Comparison of ENCODE assay signal across 10 mouse cellular contexts in genomic region chr13:3526328-3526727, GRCm38 (mm10). TPM values are rescaled to one million over a fixed set of nuclear protein-coding genes. Genes with fewer than 3 reads are reported as not detected.
DNase-seq lines count a peak whose midpoint lies in the region; ATAC-seq and TF ChIP-seq lines count a peak whose summit lies in the region.
"Had no signal": no experiment of that assay in that cellular context is flagged by ENCODE, and none has a peak within 500 bp of the region (broad histone marks: within the 10 kb centered on the region; RNA-seq: fewer than 3 reads in every experiment).

No protein-coding gene starts in this region.

- 36% methylated on average over 8 of the region's 8 CpGs for WGBS in liver, postnatal 0 days (ENCODE audit: insufficient replicate concordance)
- WGBS in liver, embryonic 12.5 days (ENCODE audit: insufficient replicate concordance), result 40% methylated on average over 8 of the region's 8 CpGs
- 84% methylated on average over 8 of the region's 8 CpGs for WGBS in forebrain, postnatal 0 days

- H3K4me3 ChIP-seq in liver, postnatal 0 days (ENCODE audit: low read depth, low read length), result no peak overlapping the region
- no peak overlapping the region for H3K4me3 ChIP-seq in liver, embryonic 12.5 days
- H3K4me3 ChIP-seq in forebrain, postnatal 0 days (ENCODE audit: low read depth, low read length), result no peak overlapping the region
- H3K4me3 ChIP-seq: hindbrain, embryonic 15.5 days had no signal

- H3K4me1 ChIP-seq in liver, postnatal 0 days (ENCODE audit: insufficient read depth), result 0 out of 2 replicates have a peak, but pooled peaks cover 3% of the 10 kb centered on the region
- no peaks in the 10 kb centered on the region for H3K4me1 ChIP-seq in liver, embryonic 12.5 days
- H3K4me1 ChIP-seq in forebrain, postnatal 0 days (ENCODE audit: insufficient read depth), result no peaks in the 10 kb centered on the region
- H3K4me1 ChIP-seq: hindbrain, embryonic 15.5 days had no signal

- TF ChIP-seq EP300 in liver, postnatal 0 days (IDR thresholded peaks at IDR 0.05; ENCODE audit: low read depth), result no peak

- peak; percentile 74 for ATAC-seq in liver, postnatal 0 days
- ATAC-seq in liver, embryonic 12.5 days, result no peak; the same call in 1 of the 2 replicates
- peak; percentile 95 for ATAC-seq in megakaryocyte, adult 5-6 weeks (ENCODE audit: poor library complexity, severe bottlenecking)
- ATAC-seq in forebrain, postnatal 0 days, result no peak

- no peaks in the 10 kb centered on the region for H3K36me3 ChIP-seq in liver, postnatal 0 days (replicated peaks; ENCODE audit: insufficient read depth, low read length)
- no peaks in the 10 kb centered on the region for H3K36me3 ChIP-seq in liver, embryonic 12.5 days
- H3K36me3 ChIP-seq in forebrain, postnatal 0 days (ENCODE audit: insufficient read depth), result no peaks in the 10 kb centered on the region
- H3K36me3 ChIP-seq: hindbrain, embryonic 15.5 days had no signal

- no peak overlapping the region for H3K9ac ChIP-seq in liver, postnatal 0 days (replicated peaks)
- no peak overlapping the region for H3K9ac ChIP-seq in liver, embryonic 12.5 days
- H3K9ac ChIP-seq in forebrain, postnatal 0 days, result no peak overlapping the region
- H3K9ac ChIP-seq: hindbrain, embryonic 15.5 days had no signal

- no peak for DNase-seq in liver, postnatal 0 days
- DNase-seq in R1 (ENCODE audit: low read depth, low spot score), result peak; percentile 42
- DNase-seq in thymus, postnatal 10 days (ENCODE audit: low spot score in 2 of 2), result peak; percentile 24 to 31
- DNase-seq in forebrain, postnatal 0 days, result no peak
- DNase-seq in adrenal gland, adult 18-20 months (ENCODE audit: low spot score in 2 of 2), result no peak
- no peak for DNase-seq in gastrocnemius, postnatal 10 days
- DNase-seq: cerebellum, adult 11-12 months had no signal

- no peaks in the 10 kb centered on the region for H3K27me3 ChIP-seq in liver, postnatal 0 days (ENCODE audit: insufficient read depth, low read length)
- H3K27me3 ChIP-seq in liver, embryonic 12.5 days (replicated peaks), result no peaks in the 10 kb centered on the region
- no peaks in the 10 kb centered on the region for H3K27me3 ChIP-seq in forebrain, postnatal 0 days (ENCODE audit: insufficient read depth, low read length)
- H3K27me3 ChIP-seq: hindbrain, embryonic 15.5 days had no signal

- 0 out of 2 replicates have a peak overlapping the region, but pooled peaks have one; percentile 9 for H3K4me2 ChIP-seq in liver, postnatal 0 days (ENCODE audit: low read depth, low read length)
- H3K4me2 ChIP-seq in liver, embryonic 12.5 days, result no peak overlapping the region
- no peak overlapping the region for H3K4me2 ChIP-seq in forebrain, postnatal 0 days (ENCODE audit: low read depth)
- H3K4me2 ChIP-seq: hindbrain, embryonic 15.5 days had no signal

- TF ChIP-seq CTCF in liver, postnatal 0 days (IDR thresholded peaks at IDR 0.05; ENCODE audit: low read depth), result no peak
- TF ChIP-seq CTCF in forebrain, postnatal 0 days (IDR thresholded peaks at IDR 0.05; ENCODE audit: low read depth), result no peak

- no peaks in the 10 kb centered on the region for H3K9me3 ChIP-seq in liver, postnatal 0 days (ENCODE audit: low read length)
- no peaks in the 10 kb centered on the region for H3K9me3 ChIP-seq in liver, embryonic 12.5 days (replicated peaks)
- no peaks in the 10 kb centered on the region for H3K9me3 ChIP-seq in forebrain, postnatal 0 days (ENCODE audit: low read length)
- H3K9me3 ChIP-seq: hindbrain, embryonic 15.5 days had no signal

- H3K27ac ChIP-seq in liver, postnatal 0 days (ENCODE audit: low read depth), result peak overlapping the region; percentile 75
- no peak overlapping the region for H3K27ac ChIP-seq in liver, embryonic 12.5 days
- no peak overlapping the region for H3K27ac ChIP-seq in forebrain, postnatal 0 days (ENCODE audit: low read depth, low read length)
- H3K27ac ChIP-seq: hindbrain, embryonic 15.5 days had no signal

RNA-seq across cellular contexts. Expression of gene Gdi2, which starts 11.5 kb away (rescaled TPM):
- 189 and 191 TPM in 2 replicates for polyA plus RNA-seq in liver, postnatal 0 days (2015; fragmentation: Nextera tagmentation; extraction: Ambion mirVana)
- polyA plus RNA-seq in liver, embryonic 12.5 days (2016; fragmentation: Nextera tagmentation; extraction: Ambion mirVana), result 209 and 220 TPM in 2 replicates
- 654 and 710 TPM in 2 replicates for total RNA-seq in megakaryocyte, adult 5-6 weeks (2015)
- 551 and 553 TPM in 2 replicates for total RNA-seq in megakaryocyte, adult 5-6 weeks (2017)
- total RNA-seq in forebrain, postnatal 0 days (2014; rRNA removed), result 297 and 300 TPM in 2 replicates
- 376 and 382 TPM in 2 replicates for polyA plus RNA-seq in forebrain, postnatal 0 days (2015; fragmentation: Nextera tagmentation; extraction: Ambion mirVana)
- total RNA-seq in adrenal gland, adult 18-20 months (2021), result 100 to 1,000 TPM; 347 to 392 TPM
- total RNA-seq in gastrocnemius, postnatal 10 days (2021), result 100 to 1,000 TPM; 211 to 214 TPM

Comparison
In these comparisons a context has a peak if more than half of its experiments do, and no peak if none do; other contexts are left out.
1. ATAC-seq: peak in liver, postnatal 0 days (single experiment) and megakaryocyte, adult 5-6 weeks (single experiment); none in liver, embryonic 12.5 days (single experiment) and forebrain, postnatal 0 days (single experiment).
2. DNase-seq: peak in R1 (single experiment) and thymus, postnatal 10 days (2 of 2); none in liver, postnatal 0 days (single experiment), forebrain, postnatal 0 days (single experiment), adrenal gland, adult 18-20 months (0 of 2) and gastrocnemius, postnatal 10 days (single experiment).